Mouse (Mus musculus): ENCODE measurements at regions not wholly inside any gene's neighbourhood (a gene's known extent, or its start where the extent isn't known, plus 50 kb on each side); places are given as distances from the start of the nearest gene placed in this dataset.

DNA sequence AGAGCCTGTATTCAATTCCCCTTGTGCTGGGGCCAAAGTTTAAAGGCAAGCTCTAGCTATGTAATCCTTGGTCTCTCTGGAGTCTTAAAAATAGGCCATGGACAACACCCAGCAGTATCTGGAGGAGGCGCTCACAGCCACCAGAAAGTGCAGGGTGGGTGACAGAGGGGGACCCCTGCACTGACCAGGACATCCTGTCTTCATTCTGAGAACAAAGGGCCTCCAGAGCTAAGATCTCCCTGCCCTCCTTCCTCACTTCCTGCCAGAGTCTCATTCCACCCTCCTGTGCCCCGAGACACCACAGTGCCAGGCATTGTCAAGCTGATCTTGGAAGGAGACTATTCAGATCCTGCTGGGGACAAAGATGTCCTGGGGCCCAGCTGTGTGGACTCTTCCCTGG, 273.8 kb downstream of the Ajap1 start:
- Histone ChIP-seq H3K9ac (replicated peaks; ENCODE audit: low read length, poor library complexity, severe bottlenecking) (no peak overlapping the region), H3K4me1 (ENCODE audit: insufficient read depth, low read length) (peaks cover 3% of the 10 kb centered on the region; the same call in 1 of the 2 replicates), H3K4me2 (ENCODE audit: low read depth, low read length, poor library complexity, severe bottlenecking) (no peak overlapping the region), H3K27me3 (ENCODE audit: insufficient read depth, low read length) (peaks cover 4% of the 10 kb centered on the region; the same call in 1 of the 2 replicates), H3K36me3 (ENCODE audit: insufficient read depth, low read length) (no peaks in the 10 kb centered on the region), H3K4me3 (ENCODE audit: low read depth, low read length) (no peak overlapping the region), H3K9me3 (ENCODE audit: low read length) (no peaks in the 10 kb centered on the region), H3K27ac (ENCODE audit: low read depth, low read length) (no peak overlapping the region)
- TF ChIP-seq CTCF (IDR thresholded peaks at IDR 0.05) = no peak
- 50% methylated on average over 2 of the region's 2 CpGs for WGBS
- DNase-seq (ENCODE audit: low spot score) (no peak), ATAC-seq (ENCODE audit: low FRiP score) (no peak)

DNA sequence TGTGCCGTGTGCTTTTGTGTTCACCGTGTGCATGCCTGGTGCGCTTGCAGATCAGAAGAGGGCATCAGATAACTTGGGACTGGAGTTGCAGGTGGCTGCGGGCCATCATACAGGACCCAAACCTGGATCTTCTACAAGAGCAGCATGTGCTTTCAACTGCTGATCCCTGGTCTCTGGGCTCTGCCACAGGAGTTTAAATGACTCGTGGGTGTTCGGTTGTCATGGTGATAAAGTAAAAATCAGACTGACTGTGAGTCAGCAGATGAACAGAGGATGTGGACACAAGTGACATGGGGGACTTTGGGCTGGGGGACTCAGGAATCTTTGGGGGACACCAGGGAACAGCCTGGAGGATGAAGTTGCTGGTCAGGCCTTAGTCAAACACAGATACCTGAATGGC, 274.4 kb downstream of the Ajap1 start:
- ATAC-seq (ENCODE audit: low FRiP score) = no peak
- no peak overlapping the region for H3K27ac ChIP-seq (ENCODE audit: low read depth, low read length)

DNA sequence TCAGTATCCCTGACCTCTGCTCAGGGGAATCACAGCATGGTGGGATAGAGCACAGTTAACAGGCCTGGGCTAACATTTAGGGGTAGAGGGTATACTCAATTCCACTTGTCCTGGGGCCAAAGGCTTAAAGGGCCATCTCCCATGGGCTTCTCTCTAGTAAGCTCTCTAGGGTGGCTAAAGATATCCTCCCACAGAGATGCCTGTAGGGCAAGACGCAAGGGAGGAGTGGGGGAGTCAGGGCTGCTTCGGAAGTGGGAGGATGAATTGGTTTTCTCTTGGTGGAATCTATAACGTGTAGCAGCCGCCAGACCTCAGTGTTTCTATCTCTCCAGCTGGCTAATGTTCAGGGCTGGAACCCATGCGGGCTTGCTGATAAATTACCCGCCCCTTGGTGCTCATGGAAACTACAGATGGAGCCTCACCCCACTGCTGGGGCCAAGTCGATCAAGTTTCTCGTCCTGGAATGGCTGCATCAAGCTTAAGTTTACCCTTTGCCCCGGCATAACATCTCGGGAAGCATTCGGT, 275.0 kb downstream of the Ajap1 start:
- Histone ChIP-seq H3K27ac (ENCODE audit: low read depth, low read length) (no peak overlapping the region), H3K27me3 (ENCODE audit: insufficient read depth, low read length) (peaks cover 12% of the 10 kb centered on the region; the same call in 1 of the 2 replicates), H3K4me1 (ENCODE audit: insufficient read depth, low read length) (peaks cover 3% of the 10 kb centered on the region; the same call in 1 of the 2 replicates), H3K4me3 (ENCODE audit: low read depth, low read length) (no peak overlapping the region), H3K36me3 (ENCODE audit: insufficient read depth, low read length) (no peaks in the 10 kb centered on the region), H3K4me2 (ENCODE audit: low read depth, low read length, poor library complexity, severe bottlenecking) (no peak overlapping the region), H3K9me3 (ENCODE audit: low read length) (no peaks in the 10 kb centered on the region), H3K9ac (replicated peaks; ENCODE audit: low read length, poor library complexity, severe bottlenecking) (no peak overlapping the region)
- TF ChIP-seq CTCF (IDR thresholded peaks at IDR 0.05) = no peak
- ATAC-seq (ENCODE audit: low FRiP score) = no peak
- 71% methylated on average over 11 of the region's 11 CpGs for WGBS
- DNase-seq (ENCODE audit: low spot score) = no peak

More for the DNA sequence above, 274.4 kb downstream of the Ajap1 start:
- H3K4me2 ChIP-seq (ENCODE audit: low read depth, low read length, poor library complexity, severe bottlenecking) = no peak overlapping the region
- 69% methylated on average over 6 of the region's 6 CpGs for WGBS
- H3K36me3 ChIP-seq (ENCODE audit: insufficient read depth, low read length) = no peaks in the 10 kb centered on the region
- H3K4me1 ChIP-seq (ENCODE audit: insufficient read depth, low read length) = peaks cover 3% of the 10 kb centered on the region; the same call in 1 of the 2 replicates
- no peak for TF ChIP-seq CTCF (IDR thresholded peaks at IDR 0.05)
- no peak overlapping the region for H3K4me3 ChIP-seq (ENCODE audit: low read depth, low read length)
- no peaks in the 10 kb centered on the region for H3K9me3 ChIP-seq (ENCODE audit: low read length)
- DNase-seq (ENCODE audit: low spot score) = no peak
- H3K9ac ChIP-seq (replicated peaks; ENCODE audit: low read length, poor library complexity, severe bottlenecking) = no peak overlapping the region
- peaks cover 7% of the 10 kb centered on the region; the same call in 1 of the 2 replicates for H3K27me3 ChIP-seq (ENCODE audit: insufficient read depth, low read length)

DNA sequence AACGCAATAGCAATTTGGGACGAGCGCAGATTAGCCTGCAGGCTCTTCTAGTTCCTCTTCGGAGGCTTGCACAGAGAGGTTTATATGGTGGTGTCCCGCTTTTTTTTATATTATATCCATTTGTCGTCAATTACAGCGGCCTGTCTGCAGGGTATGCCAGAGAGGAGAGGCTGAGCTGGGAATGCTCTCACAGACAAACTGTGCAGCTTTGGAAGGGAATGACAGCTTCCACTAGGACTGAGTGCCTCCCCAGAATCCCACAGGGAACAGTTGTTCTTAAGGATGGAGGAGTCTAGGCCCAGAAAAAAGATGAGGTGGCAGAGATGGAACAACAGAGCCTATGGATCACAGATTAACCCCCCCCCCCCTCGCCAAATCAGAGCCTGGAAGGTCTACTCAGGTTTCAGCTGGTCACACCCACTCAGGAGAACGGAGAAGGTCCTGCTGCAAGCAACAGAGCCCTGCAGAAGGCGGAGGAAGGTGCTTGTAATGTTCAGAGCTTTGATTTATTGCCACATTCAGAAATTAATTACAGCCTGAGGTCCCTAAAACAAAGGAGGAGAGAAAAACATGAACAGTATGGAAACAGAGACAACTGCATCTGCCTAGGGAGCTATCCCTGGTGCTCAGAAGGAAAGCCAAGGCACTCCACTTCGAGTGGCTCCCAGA, 275.7 kb downstream of the Ajap1 start:
- DNase-seq (ENCODE audit: low spot score) (no peak), ATAC-seq (ENCODE audit: low FRiP score) (no peak)
- TF ChIP-seq CTCF (IDR thresholded peaks at IDR 0.05) = no peak; the same call in 1 of the 2 replicates
- 40% methylated on average over 11 of the region's 11 CpGs for WGBS
- Histone ChIP-seq H3K9me3 (ENCODE audit: low read length) (no peaks in the 10 kb centered on the region), H3K4me1 (ENCODE audit: insufficient read depth, low read length) (peaks cover 3% of the 10 kb centered on the region; the same call in 1 of the 2 replicates), H3K36me3 (ENCODE audit: insufficient read depth, low read length) (no peaks in the 10 kb centered on the region), H3K27me3 (ENCODE audit: insufficient read depth, low read length) (peaks cover 12% of the 10 kb centered on the region; the same call in 1 of the 2 replicates), H3K27ac (ENCODE audit: low read depth, low read length) (no peak overlapping the region), H3K9ac (replicated peaks; ENCODE audit: low read length, poor library complexity, severe bottlenecking) (no peak overlapping the region), H3K4me3 (ENCODE audit: low read depth, low read length) (no peak overlapping the region), H3K4me2 (ENCODE audit: low read depth, low read length, poor library complexity, severe bottlenecking) (no peak overlapping the region)

DNA sequence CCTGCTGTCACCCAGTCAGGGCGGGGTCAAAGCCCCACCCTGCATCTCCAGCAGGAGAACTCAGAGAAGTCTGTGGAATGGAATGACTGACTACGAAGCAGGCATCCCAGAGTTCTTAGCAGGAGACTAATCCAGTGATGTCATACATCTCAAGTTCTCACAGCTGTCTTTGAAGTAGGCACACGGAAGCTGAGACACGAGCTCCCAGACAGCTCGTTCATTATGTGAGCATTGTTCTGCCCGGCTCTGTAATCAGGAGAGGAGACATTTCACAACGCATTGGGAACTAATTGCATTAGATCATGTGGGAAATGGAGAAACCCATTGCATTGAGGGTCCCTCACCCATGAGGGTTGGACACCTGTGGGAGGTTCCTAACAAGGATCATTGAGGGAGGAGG, 277.8 kb downstream of the Ajap1 start:
- H3K27me3 ChIP-seq (ENCODE audit: insufficient read depth, low read length) = peaks cover 12% of the 10 kb centered on the region; the same call in 1 of the 2 replicates
- DNase-seq (ENCODE audit: low spot score) (no peak), ATAC-seq (ENCODE audit: low FRiP score) (no peak)
- TF ChIP-seq CTCF (IDR thresholded peaks at IDR 0.05) = no peak
- no peak overlapping the region for H3K4me3 ChIP-seq (ENCODE audit: low read depth, low read length)
- no peak overlapping the region for H3K9ac ChIP-seq (replicated peaks; ENCODE audit: low read length, poor library complexity, severe bottlenecking)
- peaks cover 3% of the 10 kb centered on the region; the same call in 1 of the 2 replicates for H3K4me1 ChIP-seq (ENCODE audit: insufficient read depth, low read length)
- H3K9me3 ChIP-seq (ENCODE audit: low read length) = no peaks in the 10 kb centered on the region
- no peak overlapping the region for H3K27ac ChIP-seq (ENCODE audit: low read depth, low read length)
- H3K4me2 ChIP-seq (ENCODE audit: low read depth, low read length, poor library complexity, severe bottlenecking) = no peak overlapping the region
- H3K36me3 ChIP-seq (ENCODE audit: insufficient read depth, low read length) = no peaks in the 10 kb centered on the region
- 65% methylated on average over 7 of the region's 7 CpGs for WGBS
